Mouse (Mus musculus): ENCODE data around the gene Ak1.

Gene Ak1

DNA sequence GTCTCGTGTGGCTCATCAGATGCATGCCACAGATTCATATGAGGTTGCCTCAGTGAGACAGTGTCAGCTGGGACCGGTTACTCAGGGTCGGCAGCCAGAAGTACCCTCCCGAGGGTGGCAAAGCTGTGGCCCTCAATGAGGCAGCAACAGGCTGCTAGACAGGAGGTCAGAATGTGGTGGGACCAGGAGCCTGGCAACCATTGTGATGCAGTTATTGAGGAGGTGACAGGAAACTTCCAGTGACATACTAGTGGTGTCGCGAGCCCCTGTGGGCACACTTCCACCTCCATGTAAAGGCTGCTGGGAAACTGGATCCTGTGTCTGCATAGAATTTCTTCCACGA is at the start of gene Ak1:
Ak1 (plus strand) TSS at position 242 of the 343 bp plus-strand sequence.
- no peak for DNase-seq (ENCODE audit: low read depth, low spot score)

DNA sequence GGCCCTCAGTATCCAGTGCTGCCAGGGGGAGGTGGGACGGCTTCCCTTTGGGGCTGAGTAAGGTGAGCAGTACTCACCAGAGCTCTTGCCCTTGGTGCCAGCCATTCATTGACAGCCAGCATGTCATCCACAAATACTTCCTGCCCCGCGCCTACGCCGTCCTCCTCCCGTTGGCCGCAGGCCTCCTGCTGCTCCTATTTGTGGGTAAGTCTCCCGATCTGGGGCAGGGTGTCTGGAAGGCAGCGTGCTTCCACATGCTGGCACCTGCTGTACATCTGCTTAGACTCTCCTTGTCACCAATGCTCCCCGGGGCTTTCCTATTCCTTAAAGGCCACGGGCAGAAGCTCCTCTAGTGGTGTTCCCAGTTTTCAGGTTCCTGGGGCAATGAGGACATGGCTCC is 49.4 kb upstream of the Ak1 start:
- no peak for DNase-seq (ENCODE audit: low read depth, low spot score)

DNA sequence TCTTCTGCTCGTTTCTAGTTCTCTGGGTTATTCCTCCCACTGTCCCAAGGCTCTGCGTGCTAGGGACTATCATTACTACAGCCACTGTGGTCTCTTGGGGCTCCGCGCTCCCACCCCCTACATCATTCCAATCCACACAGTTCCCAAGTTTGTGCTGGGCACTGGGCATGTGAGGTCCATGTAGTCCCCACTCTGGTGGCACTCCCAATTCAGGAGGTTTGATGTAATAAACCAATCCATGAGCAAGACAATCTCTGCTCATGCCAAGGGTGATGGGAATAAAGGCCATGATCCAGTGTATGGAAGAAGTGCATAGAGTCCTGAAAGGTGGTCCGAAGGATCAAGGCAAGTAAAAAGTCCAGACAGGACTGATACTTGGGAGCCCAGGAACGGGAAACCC is 47.1 kb upstream of the Ak1 start, which contains the start of gene Pip5kl1:
Pip5kl1 (plus strand) TSS at position 301 of the 400 bp plus-strand sequence.
- no peak for DNase-seq (ENCODE audit: low read depth, low spot score)

DNA sequence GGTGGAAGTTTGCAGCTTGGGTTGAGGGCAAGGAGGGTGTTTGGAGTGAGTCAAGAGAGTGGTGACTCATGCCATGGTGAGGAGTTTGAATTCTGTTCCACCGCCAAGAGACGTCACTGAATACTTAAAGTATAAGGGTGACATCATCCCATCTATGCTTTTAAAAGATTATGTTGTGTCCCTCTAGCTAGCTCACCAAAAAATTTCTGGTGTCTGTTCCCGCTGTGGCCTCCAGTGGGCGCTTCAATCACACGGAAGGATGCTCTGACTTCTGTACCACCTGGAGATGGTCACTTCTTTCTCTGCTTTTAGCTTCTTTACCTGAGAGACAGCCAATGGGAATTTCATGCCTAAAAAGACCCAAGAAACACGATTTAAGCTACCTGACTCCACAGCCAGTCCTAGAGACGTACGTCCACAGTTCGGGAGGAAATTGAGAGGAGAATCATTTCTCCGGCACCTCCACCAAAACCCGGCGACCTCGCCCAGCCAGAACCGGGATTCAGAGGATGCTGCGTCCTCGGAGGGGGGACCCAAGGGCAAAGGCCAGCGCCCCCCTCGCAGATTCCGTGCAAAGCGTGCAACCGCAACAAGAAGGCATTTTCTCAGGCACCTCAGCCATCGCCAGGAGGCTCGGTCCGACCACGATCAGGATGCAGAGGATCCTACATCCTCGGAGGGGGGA is 46.5 kb upstream of the Ak1 start:
- DNase-seq (ENCODE audit: low read depth, low spot score): peak; percentile 62

DNA sequence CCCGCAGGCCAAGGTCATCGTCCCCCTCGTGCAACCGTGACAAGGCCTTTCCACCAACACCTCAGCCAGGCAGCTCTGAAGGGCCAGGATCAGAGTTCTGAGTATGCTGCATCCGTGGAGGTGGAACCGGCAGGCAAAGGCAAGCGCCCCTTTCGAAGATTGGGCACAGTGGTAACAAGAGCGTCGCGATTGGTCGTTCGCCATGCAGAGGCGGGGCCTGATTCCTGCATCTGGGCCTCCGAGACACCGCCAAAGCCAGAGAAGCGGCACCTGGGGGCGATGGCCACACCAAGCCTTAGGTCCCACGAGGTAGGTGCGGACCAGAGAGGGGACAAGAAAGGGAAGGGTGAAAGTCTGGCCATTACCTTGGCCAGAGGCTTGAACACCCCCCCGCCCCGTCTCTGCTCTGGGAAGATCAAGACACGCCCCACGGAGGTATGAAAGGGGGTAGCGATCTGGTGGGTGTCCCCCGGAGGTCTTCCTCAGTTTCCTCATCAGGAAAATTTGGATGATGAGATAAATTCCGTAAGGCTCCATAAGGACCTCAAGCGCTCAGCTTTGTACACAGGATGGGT is 45.9 kb upstream of the Ak1 start, which contains the start of gene 9430097D07Rik:
9430097D07Rik (minus strand) TSS at position 99 of the 575 bp plus-strand sequence.
- peak; percentile 76 for DNase-seq (ENCODE audit: low read depth, low spot score)

DNA sequence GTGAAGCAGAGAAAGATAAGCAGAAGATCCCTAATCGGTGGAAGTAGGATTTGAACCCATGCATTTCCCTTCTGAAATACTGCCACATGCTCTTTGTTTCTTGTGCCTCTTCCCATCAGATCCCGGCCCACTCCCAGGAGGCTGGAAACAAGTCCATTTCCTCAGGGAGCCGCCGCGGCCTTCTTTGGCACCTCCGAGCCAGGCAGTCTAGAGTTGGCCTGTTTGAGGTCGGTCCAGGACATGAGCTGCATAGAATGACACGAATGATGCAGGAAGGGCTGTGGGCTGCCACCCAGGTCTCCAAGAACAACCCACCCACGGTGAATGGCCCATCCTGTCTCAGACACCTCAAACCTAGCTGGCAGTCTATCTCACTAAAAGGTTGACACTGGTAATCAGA is 45.0 kb upstream of the Ak1 start:
- no peak for DNase-seq (ENCODE audit: low read depth, low spot score)

DNA sequence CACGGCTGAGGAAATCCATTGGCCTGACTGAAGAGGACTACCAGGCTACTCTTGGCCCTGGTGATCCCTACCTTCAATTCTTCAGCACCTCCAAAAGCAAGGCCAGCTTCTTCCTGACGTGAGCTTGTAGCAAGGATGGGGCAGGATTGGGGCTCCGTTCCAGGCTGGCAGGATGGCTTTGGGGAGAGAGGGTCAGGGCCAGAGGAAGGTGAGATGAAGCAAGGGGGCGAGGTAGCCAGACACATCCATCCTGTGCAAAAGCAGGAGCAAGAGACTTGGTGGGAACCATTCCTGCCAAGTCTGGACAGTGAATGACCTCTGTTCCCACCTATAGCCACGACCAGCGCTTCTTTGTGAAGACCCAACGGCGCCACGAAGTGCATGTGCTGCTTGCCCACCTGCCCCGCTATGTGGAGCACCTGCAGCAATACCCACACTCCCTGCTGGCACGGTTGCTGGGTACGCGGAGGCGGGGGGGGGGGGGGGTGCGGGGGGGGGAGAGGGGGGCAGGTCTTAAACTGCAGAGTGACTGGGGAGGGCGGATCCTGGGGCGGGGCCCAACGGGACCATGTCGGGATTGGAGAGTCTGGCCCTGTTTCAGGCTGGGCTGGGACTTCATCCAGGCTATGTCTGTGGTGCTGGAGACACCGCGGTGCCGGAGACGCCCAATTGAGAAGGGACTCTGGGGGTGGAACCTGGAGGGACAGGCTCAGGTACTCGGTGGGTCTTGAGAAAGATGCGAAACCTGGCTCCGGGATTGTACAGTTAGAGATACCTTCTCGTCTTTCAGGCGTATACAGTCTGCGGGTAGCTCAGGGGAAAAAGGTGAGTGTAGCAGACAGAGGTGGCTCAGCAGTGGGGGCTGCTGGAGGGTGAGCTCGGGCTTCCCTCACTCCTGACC is 43.2 kb upstream of the Ak1 start:
- no peak for DNase-seq (ENCODE audit: low read depth, low spot score)

DNA sequence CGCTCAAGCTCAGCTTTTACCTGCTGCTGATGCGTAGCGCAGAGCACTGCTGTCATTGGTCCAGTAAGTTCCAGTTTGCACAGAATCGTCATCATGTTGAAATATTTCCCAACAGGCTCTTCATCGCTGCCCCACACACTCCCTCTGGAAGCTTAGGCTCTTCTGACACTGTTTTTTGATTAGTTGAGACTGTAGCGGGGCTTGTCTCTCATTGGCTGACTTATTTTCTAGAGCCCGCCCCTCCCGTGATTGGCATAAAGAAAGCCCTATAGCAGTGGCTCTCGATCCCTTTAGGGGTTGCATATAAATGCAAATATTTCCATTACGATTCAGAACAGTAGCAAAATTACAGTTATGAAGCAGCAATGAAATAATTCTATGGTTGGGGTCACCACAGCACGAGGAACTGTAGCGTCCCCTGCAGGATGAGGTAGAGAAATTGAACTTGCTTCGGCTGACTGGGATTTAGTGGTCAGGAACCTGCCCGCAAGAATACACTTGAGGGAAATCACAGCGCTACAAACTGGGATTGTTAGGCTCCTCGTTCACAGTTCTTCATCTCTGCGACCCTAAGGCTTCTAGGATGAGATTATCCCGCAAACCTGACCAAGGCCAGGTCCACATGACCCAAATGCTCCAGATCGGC is 40.0 kb upstream of the Ak1 start:
- peak; percentile 63 for DNase-seq (ENCODE audit: low read depth, low spot score)

DNA sequence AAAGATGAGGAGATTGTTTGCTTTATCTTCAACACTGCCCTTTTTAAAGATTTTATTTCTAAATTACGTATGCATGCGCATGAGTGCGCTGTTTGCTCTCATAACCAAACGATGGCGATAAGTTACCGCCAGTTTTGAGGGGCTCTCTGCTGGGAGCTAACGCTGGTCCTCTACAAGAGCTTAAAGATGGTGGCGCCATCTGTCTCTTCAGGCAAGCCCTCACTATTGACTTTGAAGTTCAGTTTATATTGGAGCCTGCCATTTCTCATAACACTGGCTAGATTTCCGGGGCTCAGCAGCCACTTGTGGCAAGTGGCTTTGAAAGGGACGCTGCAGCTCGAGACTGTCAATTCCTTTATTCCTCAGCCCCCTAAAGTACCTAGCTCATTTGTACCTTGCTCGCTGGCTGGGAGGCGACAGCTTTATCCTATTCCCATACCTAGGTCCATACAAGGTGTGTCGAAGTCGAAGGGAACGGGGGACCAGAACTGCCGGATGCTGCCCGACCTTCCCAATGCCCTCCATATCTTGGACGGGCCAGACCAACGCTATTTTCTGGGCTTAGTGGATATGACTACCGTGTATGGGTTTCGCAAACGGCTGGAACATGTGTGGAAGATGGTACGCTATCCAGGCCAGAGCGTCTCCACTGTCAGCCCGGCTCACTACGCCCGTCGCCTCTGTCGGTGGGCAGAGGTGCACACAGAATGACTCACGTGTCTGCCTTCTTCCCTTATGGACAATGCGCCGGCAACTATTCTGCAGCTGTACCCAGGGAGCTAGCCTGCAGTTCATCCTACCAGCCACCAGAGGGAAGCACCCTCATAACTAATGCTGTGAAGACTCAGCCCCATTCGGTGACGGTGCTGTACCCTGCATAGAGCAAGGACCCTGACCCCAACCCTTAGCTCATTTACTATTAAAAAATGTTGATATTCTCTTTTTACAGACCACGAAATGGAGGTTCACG is 38.4 kb upstream of the Ak1 start:
- DNase-seq (ENCODE audit: low read depth, low spot score): peak; percentile 92

DNA sequence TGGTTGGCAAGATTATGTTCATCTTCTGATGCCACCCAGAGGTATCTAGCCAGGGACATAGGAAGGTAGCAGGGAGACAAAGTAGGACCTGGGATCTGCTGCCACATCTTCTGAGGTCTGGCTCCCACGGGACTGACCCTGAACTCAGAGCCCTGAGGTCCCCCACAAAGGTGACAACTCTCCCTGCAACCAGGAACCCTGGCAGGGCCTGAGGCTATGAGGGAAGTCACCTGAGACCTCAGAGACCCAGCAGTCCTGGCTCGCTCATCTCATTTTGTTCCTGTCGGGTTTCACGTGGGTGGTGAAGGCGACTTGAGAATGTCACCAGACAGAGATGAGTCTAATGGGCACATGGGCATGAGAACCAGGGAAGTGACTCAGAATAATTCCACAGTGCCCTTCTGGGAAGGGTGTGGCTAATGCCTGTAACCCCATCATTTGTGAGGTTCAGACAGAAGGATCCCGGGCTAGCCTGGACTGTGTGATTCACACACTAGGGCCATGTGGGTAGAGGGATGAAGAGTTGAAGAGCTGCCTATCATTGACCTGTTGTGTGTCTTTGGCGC is 36.3 kb upstream of the Ak1 start:
- DNase-seq (ENCODE audit: low read depth, low spot score): no peak

DNA sequence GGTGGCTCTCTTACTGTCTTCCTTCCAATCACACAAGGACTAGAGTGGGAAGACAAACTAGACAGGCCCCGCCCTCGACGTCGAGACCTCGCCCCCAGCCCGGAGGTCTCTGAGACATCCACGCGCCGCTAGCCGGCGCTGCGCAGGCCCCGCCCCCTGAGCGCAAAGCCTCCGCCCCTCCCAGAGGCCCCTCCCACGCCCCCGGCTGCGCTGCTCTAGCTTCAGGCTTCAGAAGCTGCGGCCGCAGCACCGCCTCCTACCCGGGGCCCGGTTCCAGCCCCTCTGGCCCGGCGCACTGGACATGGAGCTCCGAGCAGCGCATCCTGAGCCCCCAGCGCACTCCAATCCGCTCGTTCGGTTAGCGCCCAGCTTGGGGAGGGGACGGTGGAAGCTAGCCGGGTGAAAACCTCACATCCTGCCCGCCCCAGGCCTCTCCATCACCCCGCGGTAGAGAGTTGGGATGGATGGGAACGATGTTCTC is 34.6 kb upstream of the Ak1 start, which contains the start of gene St6galnac4:
St6galnac4 (plus strand) TSS at position 225 of the 481 bp plus-strand sequence.
- DNase-seq (ENCODE audit: low read depth, low spot score): peak; percentile 97

DNA sequence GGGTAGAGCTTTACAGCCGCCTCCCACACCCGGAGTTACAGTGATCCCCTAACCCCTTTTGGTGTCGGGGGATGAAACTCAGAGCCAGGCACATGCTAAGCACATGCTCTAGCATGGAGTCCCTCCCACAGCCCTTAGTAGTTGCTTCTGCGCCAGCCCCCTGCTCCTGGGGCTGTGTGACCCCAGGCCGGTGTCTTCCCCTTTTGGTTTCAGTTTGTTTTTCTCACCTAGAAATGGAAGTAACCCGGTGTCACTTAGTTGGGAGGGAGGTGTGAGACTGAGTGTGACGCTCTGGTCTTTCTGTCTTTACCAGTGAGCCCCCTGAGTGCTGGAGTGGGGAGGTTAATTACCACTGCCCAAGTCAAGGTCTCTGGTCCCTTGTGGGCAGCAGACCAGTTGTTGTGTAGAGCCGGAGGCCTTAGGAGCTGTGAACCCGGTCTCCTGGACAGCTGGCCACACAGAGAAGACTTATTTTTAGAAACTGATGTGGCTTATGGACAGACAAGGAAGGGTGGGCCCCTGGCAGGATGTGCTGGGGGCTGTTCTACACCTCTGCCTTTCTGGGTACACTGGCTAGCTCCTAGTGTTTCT is 33.7 kb upstream of the Ak1 start:
- no peak for DNase-seq (ENCODE audit: low read depth, low spot score)

DNA sequence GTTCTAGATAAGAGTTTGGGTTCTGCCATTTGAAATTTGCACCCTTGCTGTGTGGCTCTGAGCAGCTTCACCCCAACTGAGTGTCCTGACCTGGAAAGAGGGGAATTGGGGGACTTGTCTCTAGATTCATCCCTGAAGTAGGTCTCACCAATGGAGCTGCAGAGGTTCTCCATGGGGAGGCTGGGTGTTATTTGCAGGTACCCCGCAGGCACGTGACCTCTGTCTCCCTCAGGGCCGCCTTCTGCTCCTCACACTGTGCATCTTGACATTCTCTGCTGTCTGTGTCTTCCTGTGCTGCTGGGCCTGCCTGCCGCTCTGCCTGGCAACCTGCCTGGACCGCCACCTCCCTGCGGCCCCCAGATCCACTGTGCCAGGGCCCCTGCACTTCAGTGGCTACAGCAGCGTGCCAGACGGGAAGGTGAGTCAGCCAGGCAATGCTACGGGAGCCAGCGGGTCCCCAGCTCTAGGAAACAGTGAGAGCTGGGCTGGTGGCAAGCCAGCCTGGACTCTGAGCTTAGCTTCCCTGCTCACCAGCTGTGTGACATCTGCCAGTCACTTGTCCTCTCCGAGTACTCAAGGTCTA is 32.3 kb upstream of the Ak1 start:
- no peak for DNase-seq (ENCODE audit: low read depth, low spot score)

DNA sequence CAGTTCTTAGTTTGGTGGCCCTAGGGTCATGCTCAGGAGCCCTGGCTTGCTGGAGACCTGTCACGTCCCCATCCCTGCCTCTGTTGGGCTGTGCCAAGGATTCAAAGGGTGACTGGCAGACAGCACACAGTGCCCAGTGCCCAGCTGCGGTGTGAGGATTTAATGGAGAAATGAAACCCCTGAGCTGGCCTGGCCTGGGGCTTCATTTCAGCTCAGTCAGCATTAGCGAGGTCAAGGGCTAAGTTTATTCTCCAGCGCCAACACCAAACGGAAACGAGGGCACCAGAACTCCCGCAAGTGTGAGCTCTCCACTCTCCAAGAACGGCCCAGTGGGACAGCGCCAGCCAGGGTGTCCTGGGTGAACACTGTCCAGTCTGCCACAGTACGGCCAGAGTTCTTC is 31.3 kb upstream of the Ak1 start:
- no peak for DNase-seq (ENCODE audit: low read depth, low spot score)

DNA sequence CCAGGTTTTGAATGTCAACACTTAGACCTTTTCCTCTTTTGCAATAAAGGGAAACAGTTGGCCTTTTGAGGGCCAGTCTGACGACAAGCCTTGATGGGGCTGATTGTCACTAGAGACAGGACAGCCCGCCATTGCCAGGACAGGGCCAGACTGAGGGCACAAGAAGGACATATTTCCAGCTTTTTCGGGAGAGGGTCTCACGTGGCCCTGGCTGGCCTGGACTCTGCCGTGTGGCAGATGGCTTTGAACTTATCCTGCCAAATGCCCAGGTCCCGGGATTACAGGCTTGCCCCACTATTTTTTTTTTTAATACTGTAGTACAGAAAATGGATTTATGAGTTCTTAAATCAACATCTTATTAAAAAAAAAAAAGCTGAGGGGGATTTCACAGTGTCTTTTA is 30.3 kb upstream of the Ak1 start:
- no peak for DNase-seq (ENCODE audit: low read depth, low spot score)

DNA sequence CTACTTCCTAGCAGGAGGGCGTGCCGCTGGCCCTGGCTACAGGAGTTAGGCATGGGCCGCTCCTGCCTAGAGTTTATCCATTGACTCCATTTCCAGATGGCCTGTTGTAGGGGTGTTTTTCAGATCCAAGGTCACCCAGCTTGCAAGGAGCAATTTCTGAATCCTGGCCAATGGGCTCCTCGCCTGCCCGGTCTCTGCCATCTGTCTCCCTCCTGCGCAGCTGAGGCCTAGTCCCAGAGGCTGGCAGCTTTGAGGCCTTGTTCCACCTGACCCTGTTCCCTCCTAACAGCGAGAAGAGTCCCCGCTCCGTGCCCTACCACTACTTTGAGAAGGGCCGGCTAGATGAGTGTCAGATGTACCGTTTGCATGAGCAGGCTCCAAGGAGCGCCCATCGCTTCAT is 24.8 kb upstream of the Ak1 start:
- DNase-seq (ENCODE audit: low read depth, low spot score): no peak

DNA sequence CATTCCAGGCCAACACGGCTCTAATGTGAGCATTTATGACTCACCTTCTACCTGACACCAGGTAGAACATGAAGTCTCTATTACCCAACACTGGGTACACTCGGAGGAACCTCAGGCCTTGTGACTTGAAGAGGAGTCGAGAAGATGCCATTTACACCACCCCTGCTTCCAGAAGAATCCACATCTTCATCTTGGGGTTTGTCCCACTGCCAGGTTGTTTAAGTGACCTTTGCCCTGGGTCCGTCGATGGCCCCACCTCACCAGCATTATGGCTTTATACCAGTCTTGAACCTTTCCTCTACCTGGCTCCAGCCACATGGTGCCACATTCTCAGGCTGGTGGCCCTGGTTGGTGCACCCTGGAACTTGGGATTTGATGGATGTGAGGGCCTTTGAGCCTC is 24.3 kb upstream of the Ak1 start:
- no peak for DNase-seq (ENCODE audit: low read depth, low spot score)

DNA sequence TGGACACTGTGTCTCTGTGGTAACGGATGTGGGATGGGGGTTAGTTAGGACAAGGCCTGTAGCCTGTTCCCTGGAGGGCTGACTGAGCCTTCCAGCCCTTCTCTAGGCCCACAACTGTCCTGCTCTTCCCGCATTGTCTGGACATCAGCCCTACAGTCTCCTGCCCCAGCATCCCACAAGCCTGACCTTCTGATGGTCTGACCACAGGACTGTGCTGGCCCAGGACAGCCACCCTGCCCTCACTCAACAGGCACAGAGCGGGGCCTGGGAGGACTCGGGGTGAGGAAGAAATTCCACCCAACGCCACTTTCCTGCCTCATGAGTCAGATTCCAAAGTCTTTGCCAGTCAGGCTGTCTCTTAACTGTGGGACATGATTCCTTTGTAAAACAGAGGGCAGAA is 23.9 kb upstream of the Ak1 start:
- no peak for DNase-seq (ENCODE audit: low read depth, low spot score)

DNA sequence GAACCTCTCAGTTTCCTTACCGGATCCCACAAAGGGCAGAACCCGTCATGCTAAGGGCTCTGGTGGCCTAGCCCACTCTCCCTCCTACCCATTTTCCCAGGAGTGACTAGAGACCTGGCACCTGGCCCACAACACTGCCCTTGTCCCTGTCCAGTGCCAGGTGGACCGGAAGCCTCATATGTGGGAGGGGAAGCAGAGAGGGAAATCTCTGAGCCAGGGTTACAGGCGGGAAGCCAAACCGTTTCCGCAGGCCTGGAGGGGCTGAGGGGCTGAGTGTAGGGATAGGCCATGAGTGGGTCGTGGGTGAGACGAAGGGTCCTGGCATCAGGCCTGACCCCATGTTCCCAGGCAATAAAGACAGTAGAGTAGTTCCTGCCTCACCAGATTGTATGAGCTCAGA is 23.1 kb upstream of the Ak1 start:
- DNase-seq (ENCODE audit: low read depth, low spot score): no peak

DNA sequence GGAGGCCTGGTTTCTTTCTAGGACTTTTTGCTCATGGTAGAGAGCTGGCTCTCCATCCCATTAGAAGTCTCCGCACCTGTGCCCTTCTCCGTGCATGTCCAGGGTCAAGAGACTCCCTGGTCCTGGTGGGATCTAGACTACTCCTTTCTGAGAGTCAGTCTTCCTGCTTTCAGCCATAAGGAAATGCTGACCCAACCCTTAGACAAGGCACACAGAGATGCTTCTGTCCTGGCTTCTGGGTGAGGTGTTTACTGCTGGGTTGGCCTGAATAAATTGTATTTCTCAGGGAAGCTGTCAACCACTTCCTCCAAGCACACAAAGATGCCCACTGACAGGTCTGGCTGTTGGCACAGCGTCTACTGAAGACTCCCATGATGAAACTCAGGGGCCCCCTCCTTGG is 22.1 kb upstream of the Ak1 start, which contains the start of gene St6galnac6:
St6galnac6 (plus strand) TSS at position 301 of the 400 bp plus-strand sequence.
- DNase-seq (ENCODE audit: low read depth, low spot score): no peak
